Mouse (Mus musculus) liver, embryonic 18 days (tissue): ENCODE results near the gene Wdr59. TPM values are rescaled to one million over a fixed set of nuclear protein-coding genes. Genes with fewer than 3 reads are reported as not detected.

ENCODE experiments used
- polyA plus RNA-seq: library from polyadenylated mRNA; depleted of rRNA; stranded (reverse); fragments of >200 nt; gene quantifications from 2 replicates; pipeline ENCODE4 v1.2.3, GENCODE M21; 2012; rRNA removed

Gene Wdr59
- polyA plus RNA-seq: 2.8 and 3.1 TPM in 2 replicates

GRCm38 (mm10) chr8:111521713-111522429, at the start of gene Wdr59:
Wdr59 (minus strand) TSS chr8:111522092.

GRCm38 (mm10) chr8:111536031-111536977, 14.4 kb upstream of the Wdr59 start, which contains the start of gene Znrf1:
Znrf1 (plus strand) TSS chr8:111536097.

Other genes starting within 250 kb of the Wdr59 start
- 14.1 and 14.8 TPM in 2 replicates for gene Rfwd3, start 221.9 kb downstream of the Wdr59 start, polyA plus RNA-seq
- gene Mlkl, start 183.9 kb downstream of the Wdr59 start, polyA plus RNA-seq: 3.4 and 4.4 TPM in 2 replicates
- 0.01 and 0.05 TPM in 2 replicates for gene Fa2h, start 128.3 kb downstream of the Wdr59 start, polyA plus RNA-seq
- 19.6 and 23.5 TPM in 2 replicates for gene Znrf1, start 14.0 kb upstream of the Wdr59 start, polyA plus RNA-seq
- gene Ldhd, start 108.3 kb upstream of the Wdr59 start, polyA plus RNA-seq: 3.5 and 4.7 TPM in 2 replicates
- gene Zfp1, start 121.3 kb upstream of the Wdr59 start, polyA plus RNA-seq: 3.6 and 4.3 TPM in 2 replicates
- gene Ctrb1, start 168.9 kb upstream of the Wdr59 start, polyA plus RNA-seq: 0.24 and 41.1 TPM in 2 replicates
- 13.1 and 15.0 TPM in 2 replicates for gene Bcar1, start 221.7 kb upstream of the Wdr59 start, polyA plus RNA-seq